Mouse (Mus musculus) neural tube, embryonic 14.5 days (tissue): ENCODE data around the gene Spata13. TPM values are rescaled to one million over a fixed set of nuclear protein-coding genes. Genes with fewer than 3 reads are reported as not detected.

Experiments used
- ATAC-seq: fragments of 200-750 bp; cut with Nextera tagmentation; 2 replicates; pipeline ENCODE4 v1.8.0; 2017; ENCODE audit warnings: low read depth, mild to moderate bottlenecking, moderate TSS enrichment, moderate library complexity
- H3K27ac ChIP-seq: fragments of 300-500 bp; sonication (generic); 2 replicates; pipeline ENCODE4 v1.5.1; 2014; ENCODE audit warnings: low read depth, mild to moderate bottlenecking, control low read depth, low read length, moderate library complexity, mixed read lengths
- H3K27me3 ChIP-seq: fragments of 300-500 bp; sonication (generic); 2 replicates; pipeline ENCODE4 v1.6.1; 2014; ENCODE audit warnings: low read length; ENCODE audit not compliant: control insufficient read depth, insufficient read depth
- H3K36me3 ChIP-seq: fragments of 300-500 bp; sonication (generic); 2 replicates; pipeline ENCODE4 v1.6.1; 2014; ENCODE audit warnings: low read length, mixed read lengths; ENCODE audit not compliant: control insufficient read depth, insufficient read depth
- H3K4me1 ChIP-seq: fragments of 300-500 bp; sonication (generic); 2 replicates; pipeline ENCODE4 v1.6.1; 2014; ENCODE audit warnings: low read length; ENCODE audit not compliant: control insufficient read depth, insufficient read depth
- H3K4me2 ChIP-seq: fragments of 300-500 bp; sonication (generic); 2 replicates; pipeline ENCODE4 v1.6.1; 2014; ENCODE audit warnings: mild to moderate bottlenecking, low read depth, low read length, control low read depth
- H3K4me3 ChIP-seq: fragments of 300-500 bp; sonication (generic); 2 replicates; pipeline ENCODE4 v1.5.1; 2014; ENCODE audit warnings: low read depth, low read length, control low read depth, mixed read lengths
- H3K9ac ChIP-seq: fragments of 300-500 bp; sonication (generic); replicated peaks from 2 replicates; pipeline ENCODE4 v1.6.1; 2014; ENCODE audit warnings: low read depth, mild to moderate bottlenecking, control low read depth, low read length, mixed read lengths
- H3K9me3 ChIP-seq: fragments of 300-500 bp; sonication (generic); 2 replicates; pipeline ENCODE4 v1.6.1; 2016; ENCODE audit warnings: low read length; ENCODE audit not compliant: control insufficient read depth
- WGBS: fragments of 180-500 bp; shearing (Covaris S2); extraction: QIAGEN DNeasy Blood & Tissue Kit; methylation state at CpG from one replicate; pipeline ENCODE4 v1.1.7; 2014; 5-methylcytosine and 5-hydroxymethylcytosine counted together
- polyA plus RNA-seq: library from polyadenylated mRNA; unstranded; fragments of >200 nt; fragmentation: Nextera tagmentation; extraction: Ambion mirVana; gene quantifications from 2 replicates; pipeline ENCODE4 v1.2.1, GENCODE M21; 2014

Gene Spata13
- polyA plus RNA-seq, 1 experiment from 2014 or later, result 26.5 TPM

GRCm38 (mm10) chr14:60782121-60782656 lies 148.4 kb downstream of the Spata13 start:
- ATAC-seq, result no peak
- WGBS, result 55% methylated on average over 7 of the region's 7 CpGs

GRCm38 (mm10) chr14:60783196-60783595 lies 149.4 kb downstream of the Spata13 start:
- Histone ChIP-seq H3K36me3 (no peaks in the 10 kb centered on the region), H3K4me2 (no peak overlapping the region), H3K4me3 (no peak overlapping the region), H3K4me1 (peaks cover 5% of the 10 kb centered on the region), H3K9ac (no peak overlapping the region), H3K27ac (no peak overlapping the region), H3K27me3 (no peaks in the 10 kb centered on the region), H3K9me3 (no peaks in the 10 kb centered on the region)
- ATAC-seq, result no peak
- WGBS, result 55% methylated on average over 8 of the region's 8 CpGs

More at GRCm38 (mm10) chr14:60782121-60782656, 148.4 kb downstream of the Spata13 start:
- Histone ChIP-seq H3K27me3 (no peaks in the 10 kb centered on the region), H3K4me1 (peaks cover 5% of the 10 kb centered on the region), H3K4me2 (no peak overlapping the region), H3K9me3 (no peaks in the 10 kb centered on the region), H3K4me3 (no peak overlapping the region), H3K9ac (no peak overlapping the region), H3K27ac (no peak overlapping the region), H3K36me3 (no peaks in the 10 kb centered on the region)

DNA sequence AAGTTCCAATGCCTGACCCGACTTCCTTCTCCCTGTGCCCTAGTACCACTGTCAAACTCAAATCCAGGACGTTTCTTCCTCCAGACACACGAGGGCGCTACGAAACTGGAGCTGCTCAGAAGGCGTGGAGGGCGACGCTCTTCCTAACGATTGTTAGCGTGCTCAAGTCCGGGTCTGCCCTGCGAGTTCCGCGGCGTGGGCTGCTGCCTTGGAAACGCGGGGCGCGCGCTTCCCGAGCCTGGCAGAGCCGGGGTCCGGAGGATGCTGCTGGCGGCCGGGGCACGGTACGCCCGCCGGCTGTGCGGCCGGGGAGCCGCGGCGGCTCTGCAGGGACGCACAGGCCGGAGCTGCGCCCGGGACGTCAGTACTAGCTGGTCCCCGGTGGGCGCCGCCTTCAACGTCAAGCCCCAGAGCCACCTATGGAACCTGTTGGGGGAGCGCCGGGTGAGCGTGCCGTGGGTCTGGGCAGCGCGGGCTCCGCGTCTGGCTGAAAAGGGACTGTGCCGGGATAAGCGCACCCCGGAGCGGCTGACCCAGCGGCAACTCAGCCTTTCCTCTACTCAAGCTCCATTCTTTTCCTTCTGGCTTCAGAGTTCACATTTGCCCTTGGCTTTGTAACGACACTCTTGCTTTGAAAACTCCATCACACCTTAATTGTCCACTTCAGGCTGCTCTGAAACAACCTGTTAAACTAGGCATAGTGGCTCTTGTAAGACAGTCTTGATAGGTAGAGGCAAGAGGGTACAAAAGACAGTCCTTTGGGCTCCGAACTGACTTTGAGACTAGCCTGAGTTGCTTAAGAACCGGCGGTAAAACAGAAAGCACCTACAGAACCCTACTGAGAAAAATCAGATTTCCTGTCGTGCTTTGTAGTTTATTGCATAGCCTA lies 150.9 kb downstream of the Spata13 start, which contains the start of gene Mipep:
Gene Mipep (plus strand): TSS at position 147 of the 889 bp plus-strand sequence.
- H3K4me3 ChIP-seq, result peak within 1 kb of the TSS; percentile 50
- peak within 1 kb of the TSS; percentile 67 for H3K9ac ChIP-seq
- H3K27ac ChIP-seq, result no peak within 1 kb of the TSS; the same call in 1 of the 2 replicates
- under 1% methylated on average over 61 of the region's 61 CpGs for WGBS
- H3K9me3 ChIP-seq, result no peaks in the 10 kb centered on the region
- peaks cover 5% of the 10 kb centered on the region for H3K4me1 ChIP-seq
- ATAC-seq, result peak; percentile 97
- peak within 1 kb of the TSS; percentile 84 for H3K4me2 ChIP-seq
- no peaks in the 10 kb centered on the region for H3K27me3 ChIP-seq
- no peaks in the 10 kb centered on the region for H3K36me3 ChIP-seq

DNA sequence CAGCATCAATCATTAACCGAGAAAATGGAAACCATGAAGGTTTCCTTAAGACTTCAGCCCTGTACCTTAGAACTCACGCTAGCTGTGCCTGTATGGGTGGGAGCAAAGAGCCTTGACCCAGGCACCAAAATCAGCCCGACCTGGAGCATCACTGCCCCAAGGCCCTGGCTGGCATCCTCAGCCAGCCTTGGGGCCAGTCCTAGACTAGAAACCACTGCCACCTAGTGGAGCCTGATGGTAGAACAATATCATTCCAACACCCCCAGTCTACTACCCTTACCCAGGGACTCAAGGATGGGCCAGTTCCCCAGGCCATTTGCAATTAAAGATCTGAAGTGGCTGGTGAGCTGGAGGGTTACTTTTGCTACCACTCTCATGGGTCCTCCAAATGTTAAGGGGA lies 156.3 kb downstream of the Spata13 start:
- peak; percentile 14; the same call in 1 of the 2 replicates for ATAC-seq
- H3K4me2 ChIP-seq, result no peak overlapping the region
- no peaks in the 10 kb centered on the region for H3K27me3 ChIP-seq
- 40% methylated on average over 3 of the region's 3 CpGs for WGBS
- peaks cover 3% of the 10 kb centered on the region for H3K4me1 ChIP-seq
- H3K4me3 ChIP-seq, result no peak overlapping the region
- H3K36me3 ChIP-seq, result peaks cover 7% of the 10 kb centered on the region; the same call in 1 of the 2 replicates
- H3K27ac ChIP-seq, result no peak overlapping the region
- H3K9me3 ChIP-seq, result no peaks in the 10 kb centered on the region
- H3K9ac ChIP-seq, result no peak overlapping the region

GRCm38 (mm10) chr14:60796600-60797322 lies 163.0 kb downstream of the Spata13 start:
- H3K4me2 ChIP-seq, result no peak overlapping the region
- no peaks in the 10 kb centered on the region for H3K4me1 ChIP-seq
- H3K27ac ChIP-seq, result no peak overlapping the region
- H3K27me3 ChIP-seq, result no peaks in the 10 kb centered on the region
- H3K9ac ChIP-seq, result no peak overlapping the region
- 86% methylated on average over 4 of the region's 4 CpGs for WGBS
- no peak overlapping the region for H3K4me3 ChIP-seq
- ATAC-seq, result no peak
- peaks cover 7% of the 10 kb centered on the region; the same call in 1 of the 2 replicates for H3K36me3 ChIP-seq
- no peaks in the 10 kb centered on the region for H3K9me3 ChIP-seq

DNA sequence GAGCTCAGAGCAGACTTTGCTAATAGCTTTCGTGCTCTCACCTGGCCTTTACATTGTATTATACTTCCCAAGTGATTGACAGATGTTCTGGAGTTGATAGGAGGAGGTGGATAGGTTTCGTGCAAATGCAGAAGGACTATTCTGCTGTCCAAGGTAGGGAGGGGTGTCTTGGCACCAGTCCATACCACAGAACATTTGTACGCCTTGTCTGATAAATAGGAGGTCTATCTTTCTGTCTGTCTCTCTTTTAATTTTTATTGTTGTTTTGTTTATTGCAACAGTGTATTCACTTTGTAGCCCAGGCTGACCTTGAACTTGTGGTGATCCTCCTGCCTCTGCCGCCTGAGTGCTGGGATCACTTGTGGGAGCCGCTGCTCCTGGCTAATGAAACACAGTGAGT lies 163.8 kb downstream of the Spata13 start:
- Histone ChIP-seq H3K9ac (no peak overlapping the region), H3K4me2 (no peak overlapping the region), H3K9me3 (no peaks in the 10 kb centered on the region), H3K4me3 (no peak overlapping the region), H3K36me3 (peaks cover 7% of the 10 kb centered on the region; the same call in 1 of the 2 replicates), H3K27me3 (no peaks in the 10 kb centered on the region), H3K4me1 (no peaks in the 10 kb centered on the region), H3K27ac (no peak overlapping the region)
- WGBS, result 93% methylated on average over 5 of the region's 5 CpGs
- ATAC-seq, result no peak

DNA sequence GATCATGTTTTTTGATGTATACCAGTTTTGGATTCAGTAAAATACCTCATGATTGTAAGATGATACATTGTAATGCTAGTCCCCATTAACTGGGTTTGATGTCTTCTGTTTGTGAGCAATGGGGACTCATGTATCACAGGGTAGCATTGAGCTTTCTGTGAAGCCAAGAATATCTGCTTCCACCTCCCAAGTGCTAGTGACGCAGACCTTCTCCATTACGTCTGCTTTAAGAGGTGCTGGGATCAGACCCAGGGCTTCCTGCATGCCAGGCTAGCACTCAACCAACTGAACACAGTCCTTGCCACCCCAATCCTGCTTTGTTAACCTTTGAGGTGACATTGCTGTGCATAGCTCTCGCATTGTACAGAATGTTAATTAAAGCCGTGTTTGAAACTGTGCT lies 164.9 kb downstream of the Spata13 start:
- WGBS, result 91% methylated on average over 4 of the region's 4 CpGs
- H3K4me1 ChIP-seq, result no peaks in the 10 kb centered on the region
- H3K9me3 ChIP-seq, result no peaks in the 10 kb centered on the region
- H3K4me3 ChIP-seq, result no peak overlapping the region
- peaks cover 7% of the 10 kb centered on the region; the same call in 1 of the 2 replicates for H3K36me3 ChIP-seq
- no peak overlapping the region for H3K27ac ChIP-seq
- H3K9ac ChIP-seq, result no peak overlapping the region
- no peak for ATAC-seq
- H3K27me3 ChIP-seq, result no peaks in the 10 kb centered on the region
- H3K4me2 ChIP-seq, result no peak overlapping the region

- Histone ChIP-seq H3K36me3 (peaks cover 10% of the 10 kb centered on the region; the same call in 1 of the 2 replicates), H3K4me3 (no peak overlapping the region), H3K4me1 (no peaks in the 10 kb centered on the region), H3K27ac (no peak overlapping the region), H3K27me3 (no peaks in the 10 kb centered on the region), H3K9ac (no peak overlapping the region), H3K9me3 (no peaks in the 10 kb centered on the region), H3K4me2 (no peak overlapping the region)
- peak; percentile 41; the same call in 1 of the 2 replicates for ATAC-seq
- 54% methylated on average over 9 of the region's 9 CpGs for WGBS
Measured at GRCm38 (mm10) chr14:60799762-60800728, 166.2 kb downstream of the Spata13 start.
